Mouse (Mus musculus) midbrain, embryonic 10.5 days (tissue): ENCODE results near the gene Tmem259. TPM values are rescaled to one million over a fixed set of nuclear protein-coding genes. Genes with fewer than 3 reads are reported as not detected.
A peak's percentile ranks its signal among the peaks of the same experiment; 100 is the strongest.

Experiments used
- DNase-seq: peaks from one replicate; pipeline ENCODE4 v3.0.0-alpha.2; 2017; ENCODE audit warnings: low spot score
- H3K27ac ChIP-seq: fragments of 300-500 bp; sonication (generic); replicated peaks from 2 replicates; pipeline ENCODE4 v1.5.1; 2016; ENCODE audit warnings: mild to moderate bottlenecking
- H3K27me3 ChIP-seq: fragments of 300-500 bp; sonication (generic); 2 replicates; pipeline ENCODE4 v1.6.1; 2016; ENCODE audit warnings: low read depth, mild to moderate bottlenecking; ENCODE audit not compliant: poor library complexity, severe bottlenecking
- H3K36me3 ChIP-seq: fragments of 300-500 bp; sonication (generic); 2 replicates; pipeline ENCODE4 v1.6.1; 2016; ENCODE audit warnings: mild to moderate bottlenecking, moderate library complexity
- H3K4me1 ChIP-seq: fragments of 300-500 bp; sonication (generic); 2 replicates; pipeline ENCODE4 v1.6.1; 2016
- H3K4me3 ChIP-seq: fragments of 300-500 bp; sonication (generic); 2 replicates; pipeline ENCODE4 v1.5.1; 2016; ENCODE audit warnings: mild to moderate bottlenecking, moderate library complexity
- H3K9me3 ChIP-seq: fragments of 300-500 bp; sonication (generic); replicated peaks from 2 replicates; pipeline ENCODE4 v1.6.1; 2016; ENCODE audit warnings: mild to moderate bottlenecking
- WGBS: fragments of 180-500 bp; shearing (Covaris S2); methylation state at CpG from one replicate; pipeline ENCODE4 v1.1.7; 2016; 5-methylcytosine and 5-hydroxymethylcytosine counted together
- polyA plus RNA-seq: library from polyadenylated mRNA; unstranded; fragments of >200 nt; fragmentation: Nextera tagmentation; extraction: Ambion mirVana; gene quantifications from 2 replicates; pipeline ENCODE4 v1.2.1, GENCODE M21; 2016

Tmem259 gene
- polyA plus RNA-seq = 11.0 TPM in 2 replicates

GRCm38 (mm10) chr10:79984195-79984816 lies at the start of gene Tmem259:
Tmem259 (minus strand) TSS chr10:79984330.
- peak; percentile 86 for DNase-seq
- H3K27ac ChIP-seq = peak within 1 kb of the TSS; percentile 91
- peak within 1 kb of the TSS; percentile 81 for H3K4me3 ChIP-seq
- peaks cover 33% of the 10 kb centered on the region for H3K27me3 ChIP-seq
- H3K9me3 ChIP-seq = no peaks in the 10 kb centered on the region
- WGBS = 1% methylated on average over 49 of the region's 49 CpGs
- H3K36me3 ChIP-seq = peaks cover 23% of the 10 kb centered on the region
- H3K4me1 ChIP-seq = peaks cover 61% of the 10 kb centered on the region

- Histone ChIP-seq H3K9me3 (no peaks in the 10 kb centered on the region), H3K4me1 (peaks cover 11% of the 10 kb centered on the region), H3K27ac (no peak overlapping the region; the same call in 1 of the 2 replicates), H3K4me3 (no peak overlapping the region), H3K36me3 (peaks cover 38% of the 10 kb centered on the region), H3K27me3 (no peaks in the 10 kb centered on the region)
- WGBS = 71% methylated on average over 5 of the region's 5 CpGs
- DNase-seq = no peak
Observed at GRCm38 (mm10) chr10:80032799-80033480, 48.8 kb upstream of the Tmem259 start.

- no peaks in the 10 kb centered on the region for H3K9me3 ChIP-seq
- H3K4me3 ChIP-seq = no peak overlapping the region
- no peaks in the 10 kb centered on the region for H3K27me3 ChIP-seq
- H3K36me3 ChIP-seq = peaks cover 16% of the 10 kb centered on the region
- WGBS = 86% methylated on average over 17 of the region's 17 CpGs
- 0 out of 2 replicates have a peak, but pooled peaks cover 13% of the 10 kb centered on the region for H3K4me1 ChIP-seq
- no peak for DNase-seq
- H3K27ac ChIP-seq = no peak overlapping the region; the same call in 1 of the 2 replicates
Observed at GRCm38 (mm10) chr10:80030736-80031135, 46.6 kb upstream of the Tmem259 start.

- Histone ChIP-seq H3K27ac (no peak overlapping the region; the same call in 1 of the 2 replicates), H3K9me3 (no peaks in the 10 kb centered on the region), H3K4me3 (no peak overlapping the region), H3K4me1 (0 out of 2 replicates have a peak, but pooled peaks cover 13% of the 10 kb centered on the region), H3K36me3 (peaks cover 11% of the 10 kb centered on the region), H3K27me3 (no peaks in the 10 kb centered on the region)
- WGBS = 90% methylated on average over 9 of the region's 9 CpGs
- no peak for DNase-seq
Observed at GRCm38 (mm10) chr10:80030191-80030590, 46.1 kb upstream of the Tmem259 start.

GRCm38 (mm10) chr10:80028521-80028846 lies 44.4 kb upstream of the Tmem259 start:
- no peaks in the 10 kb centered on the region for H3K27me3 ChIP-seq
- H3K27ac ChIP-seq = no peak overlapping the region
- 95% methylated on average over 13 of the region's 13 CpGs for WGBS

GRCm38 (mm10) chr10:80027681-80028520 lies 43.8 kb upstream of the Tmem259 start:
- no peak overlapping the region for H3K27ac ChIP-seq
- no peak for DNase-seq
- H3K36me3 ChIP-seq = peaks cover 4% of the 10 kb centered on the region
- no peak overlapping the region for H3K4me3 ChIP-seq
- WGBS = 73% methylated on average over 20 of the region's 20 CpGs
- peaks cover 12% of the 10 kb centered on the region; the same call in 1 of the 2 replicates for H3K4me1 ChIP-seq
- no peaks in the 10 kb centered on the region for H3K9me3 ChIP-seq
- H3K27me3 ChIP-seq = no peaks in the 10 kb centered on the region

More at GRCm38 (mm10) chr10:80028521-80028846, 44.4 kb upstream of the Tmem259 start:
- H3K4me3 ChIP-seq = no peak overlapping the region
- H3K4me1 ChIP-seq = peaks cover 12% of the 10 kb centered on the region; the same call in 1 of the 2 replicates
- no peaks in the 10 kb centered on the region for H3K9me3 ChIP-seq
- no peak for DNase-seq
- peaks cover 2% of the 10 kb centered on the region; the same call in 1 of the 2 replicates for H3K36me3 ChIP-seq

- no peaks in the 10 kb centered on the region for H3K9me3 ChIP-seq
- no peak overlapping the region for H3K4me3 ChIP-seq
- H3K27ac ChIP-seq = no peak overlapping the region
- peaks cover 3% of the 10 kb centered on the region; the same call in 1 of the 2 replicates for H3K27me3 ChIP-seq
- peaks cover 12% of the 10 kb centered on the region; the same call in 1 of the 2 replicates for H3K4me1 ChIP-seq
- no peak for DNase-seq
- WGBS = 64% methylated on average over 12 of the region's 12 CpGs
- peaks cover 9% of the 10 kb centered on the region for H3K36me3 ChIP-seq
Observed at GRCm38 (mm10) chr10:80025889-80026288, 41.8 kb upstream of the Tmem259 start.

- Histone ChIP-seq H3K4me1 (peaks cover 15% of the 10 kb centered on the region; the same call in 1 of the 2 replicates), H3K27me3 (peaks cover 8% of the 10 kb centered on the region), H3K36me3 (peaks cover 7% of the 10 kb centered on the region), H3K9me3 (no peaks in the 10 kb centered on the region), H3K4me3 (no peak overlapping the region), H3K27ac (no peak overlapping the region)
- DNase-seq = no peak
- WGBS = 78% methylated on average over 10 of the region's 10 CpGs
Observed at GRCm38 (mm10) chr10:80025463-80025862, 41.3 kb upstream of the Tmem259 start.

- Histone ChIP-seq H3K36me3 (peaks cover 7% of the 10 kb centered on the region), H3K27ac (no peak overlapping the region), H3K27me3 (peaks cover 12% of the 10 kb centered on the region), H3K9me3 (no peaks in the 10 kb centered on the region), H3K4me3 (no peak overlapping the region), H3K4me1 (peaks cover 19% of the 10 kb centered on the region)
- no peak for DNase-seq
- 59% methylated on average over 4 of the region's 4 CpGs for WGBS
Observed at GRCm38 (mm10) chr10:80025044-80025347, 40.9 kb upstream of the Tmem259 start.

- H3K4me1 ChIP-seq = peaks cover 25% of the 10 kb centered on the region
- peaks cover 18% of the 10 kb centered on the region for H3K27me3 ChIP-seq
- H3K27ac ChIP-seq = 0 out of 2 replicates have a peak overlapping the region, but pooled peaks have one; percentile 52
- 80% methylated on average over 15 of the region's 15 CpGs for WGBS
- DNase-seq = no peak
- no peaks in the 10 kb centered on the region for H3K9me3 ChIP-seq
- no peak overlapping the region for H3K4me3 ChIP-seq
- peaks cover 7% of the 10 kb centered on the region for H3K36me3 ChIP-seq
Observed at GRCm38 (mm10) chr10:80024229-80025043, 40.3 kb upstream of the Tmem259 start.

GRCm38 (mm10) chr10:80023758-80024157 lies 39.6 kb upstream of the Tmem259 start:
- 92% methylated on average over 5 of the region's 5 CpGs for WGBS
- H3K36me3 ChIP-seq = peaks cover 7% of the 10 kb centered on the region
- peaks cover 25% of the 10 kb centered on the region for H3K27me3 ChIP-seq
- no peaks in the 10 kb centered on the region for H3K9me3 ChIP-seq
- no peak overlapping the region for H3K27ac ChIP-seq
- DNase-seq = no peak
- peaks cover 32% of the 10 kb centered on the region for H3K4me1 ChIP-seq
- H3K4me3 ChIP-seq = no peak overlapping the region

GRCm38 (mm10) chr10:80022806-80023205 lies 38.7 kb upstream of the Tmem259 start:
- H3K9me3 ChIP-seq = no peaks in the 10 kb centered on the region
- H3K27me3 ChIP-seq = peaks cover 31% of the 10 kb centered on the region
- H3K4me3 ChIP-seq = no peak overlapping the region
- H3K36me3 ChIP-seq = peaks cover 7% of the 10 kb centered on the region
- peaks cover 35% of the 10 kb centered on the region for H3K4me1 ChIP-seq
- no peak overlapping the region for H3K27ac ChIP-seq
- no peak for DNase-seq
- WGBS = 94% methylated on average over 8 of the region's 8 CpGs
